Mouse (Mus musculus) thymus, adult 2 months (tissue): ENCODE measurements at regions not wholly inside any gene's neighbourhood (a gene's known extent, or its start where the extent isn't known, plus 50 kb on each side); places are given as distances from the start of the nearest gene placed in this dataset.

Experiments used
- DNase-seq: peaks from one replicate; pipeline ENCODE4 v3.0.0; 2021
- H3K27ac ChIP-seq: fragments of 200-500 bp; 2 replicates; pipeline ENCODE4 v1.5.1; 2012; ENCODE audit warnings: low read length, control low read depth; ENCODE audit not compliant: control insufficient read depth, insufficient read depth
- H3K27me3 ChIP-seq: fragments of 200-500 bp; 2 replicates; pipeline ENCODE4 v1.6.1; 2012; ENCODE audit warnings: mild to moderate bottlenecking, low read length, moderate library complexity, mixed read lengths; ENCODE audit not compliant: control insufficient read depth, insufficient read depth
- H3K36me3 ChIP-seq: fragments of 200-500 bp; 2 replicates; pipeline ENCODE4 v1.6.1; 2012; ENCODE audit warnings: mild to moderate bottlenecking, low read length, moderate library complexity; ENCODE audit not compliant: control insufficient read depth, insufficient read depth
- H3K4me1 ChIP-seq: fragments of 200-500 bp; replicated peaks from 2 replicates; pipeline ENCODE4 v1.6.1; 2012; ENCODE audit warnings: low read length; ENCODE audit not compliant: control insufficient read depth, insufficient read depth
- H3K4me3 ChIP-seq: fragments of 200-500 bp; 2 replicates; pipeline ENCODE4 v1.5.1; 2012; ENCODE audit warnings: mild to moderate bottlenecking, low read length, control low read depth, moderate library complexity; ENCODE audit not compliant: control insufficient read depth, insufficient read depth
- CTCF ChIP-seq: fragments of 200-500 bp; IDR thresholded peaks from 2 replicates; pipeline ENCODE4 v1.5.1; 2012; ENCODE audit warnings: mild to moderate bottlenecking, control low read depth, low read length, moderate library complexity, borderline replicate concordance; ENCODE audit not compliant: control insufficient read depth, poor library complexity, insufficient read depth; ENCODE audit errors: extremely low read depth
- POLR2A ChIP-seq: fragments of 200-500 bp; IDR thresholded peaks from 2 replicates; pipeline ENCODE4 v1.6.1; 2012; ENCODE audit warnings: mild to moderate bottlenecking, low read length, control low read depth, moderate library complexity; ENCODE audit not compliant: control insufficient read depth, poor library complexity, insufficient read depth; ENCODE audit errors: extremely low read depth
- WGBS: fragments of 180-500 bp; shearing (Covaris S2); methylation state at CpG from one replicate; pipeline ENCODE4 v1.1.7; 2018; 5-methylcytosine and 5-hydroxymethylcytosine counted together

DNA sequence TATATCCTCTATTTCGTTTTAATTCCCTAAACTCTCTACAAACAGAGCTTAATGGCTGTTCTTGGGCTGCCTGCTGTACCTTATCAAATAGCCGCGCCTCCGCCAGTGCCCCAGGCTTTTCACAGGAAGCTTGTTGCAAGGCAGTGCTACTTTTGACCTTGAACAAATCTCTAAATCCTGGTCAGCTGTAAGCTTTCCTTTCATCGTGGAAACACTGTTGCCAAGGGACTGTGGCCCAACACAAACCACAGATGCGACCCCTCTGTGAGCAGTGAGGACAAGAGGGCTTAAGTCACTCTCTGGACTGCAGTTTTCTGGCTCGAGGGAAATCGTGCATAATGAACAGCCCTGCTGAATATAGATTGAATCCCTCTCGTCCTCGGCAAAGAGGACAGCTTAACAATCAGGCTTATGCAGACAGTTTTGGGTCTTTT, 62.0 kb upstream of the Man2a1 start:
- no peak for DNase-seq
- no peak for TF ChIP-seq POLR2A
- no peak for TF ChIP-seq CTCF
- no peak overlapping the region for H3K4me3 ChIP-seq
- 61% methylated on average over 10 of the region's 10 CpGs for WGBS
- no peaks in the 10 kb centered on the region for H3K36me3 ChIP-seq
- H3K27me3 ChIP-seq = no peaks in the 10 kb centered on the region
- H3K4me1 ChIP-seq = no peaks in the 10 kb centered on the region
- H3K27ac ChIP-seq = no peak overlapping the region

DNA sequence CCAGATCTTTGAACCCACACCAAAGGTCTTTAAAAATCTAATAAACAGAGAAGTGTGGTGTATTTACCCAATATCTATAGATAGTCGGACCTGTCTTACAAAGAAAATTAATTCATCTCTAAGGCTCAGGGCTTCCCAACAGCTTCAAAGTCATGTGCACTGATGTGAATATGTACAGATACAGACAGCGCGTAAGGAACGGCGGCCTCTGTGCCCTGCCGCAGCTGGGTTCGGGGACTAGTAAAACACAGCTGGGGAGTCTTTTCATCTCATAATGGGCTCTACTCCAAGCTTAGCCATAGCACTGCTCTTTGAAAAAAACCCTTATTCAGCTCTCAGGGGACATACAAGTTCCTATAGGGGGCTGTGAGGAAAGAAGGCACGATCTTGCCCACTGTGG, 60.1 kb upstream of the Man2a1 start:
- Histone ChIP-seq H3K27ac (no peak overlapping the region), H3K4me3 (no peak overlapping the region), H3K4me1 (no peaks in the 10 kb centered on the region), H3K36me3 (no peaks in the 10 kb centered on the region), H3K27me3 (no peaks in the 10 kb centered on the region)
- WGBS = 98% methylated on average over 8 of the region's 8 CpGs
- no peak for DNase-seq
- TF ChIP-seq POLR2A (no peak), CTCF (no peak)

DNA sequence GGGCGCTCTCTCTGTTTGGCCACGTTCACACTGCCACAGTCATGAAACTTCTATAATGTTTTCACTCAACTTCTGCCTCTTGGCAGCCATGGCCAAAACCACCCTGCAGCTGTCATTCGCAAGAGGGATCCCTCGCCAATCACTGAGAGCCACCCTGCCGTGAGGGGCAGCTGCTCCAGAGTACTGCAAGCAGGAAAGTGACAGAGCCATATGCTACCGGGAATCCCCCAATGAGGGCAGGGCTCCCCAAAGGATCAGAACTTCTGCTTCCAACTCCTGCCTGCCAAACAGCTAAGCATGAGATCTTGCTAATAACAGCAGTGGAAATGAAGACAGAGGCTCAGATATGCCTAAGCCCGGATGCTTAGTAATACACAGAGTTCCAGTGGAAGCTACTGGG, 52.0 kb upstream of the Man2a1 start:
- DNase-seq = no peak
- Histone ChIP-seq H3K36me3 (no peaks in the 10 kb centered on the region), H3K27me3 (no peaks in the 10 kb centered on the region), H3K4me3 (no peak overlapping the region), H3K4me1 (no peaks in the 10 kb centered on the region), H3K27ac (no peak overlapping the region)
- 64% methylated on average over 7 of the region's 7 CpGs for WGBS
- no peak for TF ChIP-seq POLR2A
- TF ChIP-seq CTCF = no peak

- TF ChIP-seq CTCF (no peak), POLR2A (no peak)
- Histone ChIP-seq H3K4me1 (no peaks in the 10 kb centered on the region), H3K27ac (no peak overlapping the region), H3K36me3 (no peaks in the 10 kb centered on the region), H3K27me3 (no peaks in the 10 kb centered on the region), H3K4me3 (no peak overlapping the region)
- no peak for DNase-seq
- WGBS = 88% methylated on average over 6 of the region's 6 CpGs
Observed at GRCm38 (mm10) chr17:64550034-64550433, 50.5 kb upstream of the Man2a1 start.
